Mouse (Mus musculus) granulocyte monocyte progenitor cell, adult 5-6 weeks (primary cell): ENCODE results near the gene Ubap1. TPM values are rescaled to one million over a fixed set of nuclear protein-coding genes. Genes with fewer than 3 reads are reported as not detected.

Experiments
- ATAC-seq: replicated peaks from 2 replicates; pipeline ENCODE4 v1.8.0; 2016; ENCODE audit warnings: mild to moderate bottlenecking, moderate TSS enrichment, inconsistent platforms; ENCODE audit not compliant: poor library complexity, severe bottlenecking
- total RNA-seq, 2 experiments: library from RNA; stranded (forward) in 1 of 2; stranded (reverse) in 1 of 2; fragments of 200-712, 200-1000 nt in 1 of 2; fragments of >200 nt in 1 of 2; fragmentation: Nextera tagmentation in 1 of 2; gene quantifications; 2 replicates each; pipeline ENCODE4 v1.2.3; 2014 to 2017

Gene Ubap1
- total RNA-seq, 2 experiments from 2014 or later, result 16.7 to 28.2 TPM

GRCm38 (mm10) chr4:41352758-41353157, 4.0 kb downstream of the Ubap1 start:
- ATAC-seq, result no peak

- peak; percentile 28; the same call in 1 of the 2 replicates for ATAC-seq
Observed at GRCm38 (mm10) chr4:41353265-41353664, 4.5 kb downstream of the Ubap1 start.

- ATAC-seq, result no peak
Observed at GRCm38 (mm10) chr4:41357154-41357553, 8.4 kb downstream of the Ubap1 start.

- peak; percentile 48 for ATAC-seq
Observed at GRCm38 (mm10) chr4:41358669-41359068, 9.9 kb downstream of the Ubap1 start.

GRCm38 (mm10) chr4:41359358-41359757, 10.6 kb downstream of the Ubap1 start:
- peak; percentile 58 for ATAC-seq

GRCm38 (mm10) chr4:41361059-41361458, 12.3 kb downstream of the Ubap1 start:
- peak; percentile 29; the same call in 1 of the 2 replicates for ATAC-seq

GRCm38 (mm10) chr4:41368198-41368597, 19.4 kb downstream of the Ubap1 start:
- peak; percentile 97 for ATAC-seq

- ATAC-seq, result no peak
Observed at GRCm38 (mm10) chr4:41369702-41370437, 21.1 kb downstream of the Ubap1 start.

- ATAC-seq, result peak; percentile 94
Observed at GRCm38 (mm10) chr4:41377567-41377966, 28.8 kb downstream of the Ubap1 start.

- no peak for ATAC-seq
Observed at GRCm38 (mm10) chr4:41381213-41381950, 32.6 kb downstream of the Ubap1 start.

- no peak for ATAC-seq
Observed at GRCm38 (mm10) chr4:41386412-41386975, 37.7 kb downstream of the Ubap1 start.

GRCm38 (mm10) chr4:41387755-41388469, 39.1 kb downstream of the Ubap1 start:
- no peak for ATAC-seq

- ATAC-seq, result peak; percentile 63
Observed at GRCm38 (mm10) chr4:41388616-41389015, 39.8 kb downstream of the Ubap1 start.

- no peak for ATAC-seq
Observed at GRCm38 (mm10) chr4:41389240-41389639, 40.4 kb downstream of the Ubap1 start.

GRCm38 (mm10) chr4:41390122-41390521, 41.3 kb downstream of the Ubap1 start:
- peak; percentile 75 for ATAC-seq

GRCm38 (mm10) chr4:41391015-41391414, 42.2 kb downstream of the Ubap1 start:
- no peak for ATAC-seq

GRCm38 (mm10) chr4:41394651-41395050, 45.9 kb downstream of the Ubap1 start:
- no peak for ATAC-seq

GRCm38 (mm10) chr4:41398353-41398752, 49.6 kb downstream of the Ubap1 start:
- no peak for ATAC-seq

GRCm38 (mm10) chr4:41399904-41400303, 51.1 kb downstream of the Ubap1 start:
- no peak for ATAC-seq

GRCm38 (mm10) chr4:41401167-41401566, 52.4 kb downstream of the Ubap1 start:
- ATAC-seq, result no peak

- ATAC-seq, result no peak
Observed at GRCm38 (mm10) chr4:41401573-41401972, 52.8 kb downstream of the Ubap1 start.
